ENCODE assay signal across 19 mouse cellular contexts in genomic region chr19:53322438-53323048, GRCm38 (mm10). TPM values are rescaled to one million over a fixed set of nuclear protein-coding genes. Genes with fewer than 3 reads are reported as not detected.
DNase-seq lines count a peak whose midpoint lies in the region; ATAC-seq and TF ChIP-seq lines count a peak whose summit lies in the region.
"Had no signal": no experiment of that assay in that cellular context is flagged by ENCODE, and none has a peak within 500 bp of the region (broad histone marks: within the 10 kb centered on the region; RNA-seq: fewer than 3 reads in every experiment).

No protein-coding gene starts in this region.

- H3K27ac ChIP-seq in layer of hippocampus, adult 2 months = no peak overlapping the region
- no peak overlapping the region for H3K27ac ChIP-seq in bone marrow macrophage, adult 2 months (ENCODE audit: insufficient read depth, low read depth, low read length)
- no peak overlapping the region for H3K27ac ChIP-seq in forebrain, embryonic 15.5 days (replicated peaks)
- H3K27ac ChIP-seq: limb, embryonic 10.5 days; midbrain, embryonic 13.5 days had no signal

- no peak overlapping the region for H3K4me3 ChIP-seq in layer of hippocampus, adult 2 months
- no peak overlapping the region for H3K4me3 ChIP-seq in bone marrow macrophage, adult 2 months (ENCODE audit: insufficient read depth, low read length)
- H3K4me3 ChIP-seq in forebrain, embryonic 15.5 days = no peak overlapping the region
- H3K4me3 ChIP-seq: limb, embryonic 10.5 days; midbrain, embryonic 13.5 days had no signal

- H3K9ac ChIP-seq in forebrain, embryonic 15.5 days (replicated peaks) = no peak overlapping the region
- H3K9ac ChIP-seq: midbrain, embryonic 13.5 days had no signal

- no peaks in the 10 kb centered on the region for H3K9me3 ChIP-seq in forebrain, embryonic 15.5 days
- H3K9me3 ChIP-seq: limb, embryonic 10.5 days; midbrain, embryonic 13.5 days had no signal

- H3K4me2 ChIP-seq in forebrain, embryonic 15.5 days (replicated peaks) = no peak overlapping the region
- H3K4me2 ChIP-seq: midbrain, embryonic 13.5 days had no signal

- 94% methylated on average over 12 of the region's 12 CpGs for WGBS in forebrain, embryonic 15.5 days

- TF ChIP-seq POLR2A in bone marrow macrophage, adult 2 months (IDR thresholded peaks at IDR 0.05; ENCODE audit: borderline replicate concordance, low read depth, low read length) = no peak

- no peaks in the 10 kb centered on the region for H3K27me3 ChIP-seq in forebrain, embryonic 15.5 days
- H3K27me3 ChIP-seq: midbrain, embryonic 13.5 days had no signal

- no peak; the same call in 1 of the 2 replicates for ATAC-seq in forebrain, embryonic 15.5 days (replicated peaks)
- ATAC-seq: midbrain, embryonic 13.5 days had no signal

- peak; percentile 69 for TF ChIP-seq CTCF in layer of hippocampus, adult 2 months (conservative IDR thresholded peaks at IDR 0.05)
- peak; percentile 17; the same call in 1 of the 2 replicates for TF ChIP-seq CTCF in bone marrow macrophage, adult 2 months (IDR thresholded peaks at IDR 0.05; ENCODE audit: low read depth, low read length)

- peak; percentile 49 for DNase-seq in cerebellum, adult 9-10 months
- no peak for DNase-seq in cerebellum, postnatal 25 days
- no peak for DNase-seq in layer of hippocampus, adult 2 months (ENCODE audit: low spot score in 2 of 2)
- no peak for DNase-seq in layer of hippocampus, postnatal 36 days
- DNase-seq in A20 (ENCODE audit: low read depth, low spot score) = peak; percentile 27
- DNase-seq in retina, postnatal 1 day = no peak
- DNase-seq: gastrocnemius, postnatal 25 days; kidney, adult 11 months; right cerebral cortex, postnatal 4 days had no signal

- H3K4me1 ChIP-seq in bone marrow macrophage, adult 2 months (ENCODE audit: control insufficient read depth, insufficient read depth, low read length) = peaks cover 35% of the 10 kb centered on the region
- H3K4me1 ChIP-seq in forebrain, embryonic 15.5 days = peaks cover 21% of the 10 kb centered on the region

- H3K36me3 ChIP-seq in forebrain, embryonic 15.5 days = no peaks in the 10 kb centered on the region
- H3K36me3 ChIP-seq: limb, embryonic 10.5 days; midbrain, embryonic 13.5 days had no signal

RNA-seq across cellular contexts. Expression of gene Mxi1, which starts 12.2 kb away (rescaled TPM):
- 10 to 100 TPM; 62.8 to 68.6 TPM for total RNA-seq in layer of hippocampus, adult 2 months (2021)
- total RNA-seq in layer of hippocampus, postnatal 36 days (2021) = 10 to 100 TPM; 60.8 to 67.3 TPM
- 48.3 and 49.2 TPM in 2 replicates for polyA plus RNA-seq in bone marrow macrophage, adult 2 months (2012; ENCODE audit: insufficient read depth, insufficient read length, missing spikeins)
- 62.0 and 68.4 TPM in 2 replicates for polyA plus RNA-seq in forebrain, embryonic 15.5 days (2015; fragmentation: Nextera tagmentation; extraction: Ambion mirVana)

RNA-seq across cellular contexts. Expression of gene Gm10197, which starts 49.0 kb away (rescaled TPM):
- not detected for total RNA-seq in layer of hippocampus, adult 2 months (2021)
- not detected for total RNA-seq in layer of hippocampus, postnatal 36 days (2021)
- polyA plus RNA-seq in bone marrow macrophage, adult 2 months (2012; ENCODE audit: insufficient read depth, insufficient read length, missing spikeins) = not detected in 2 replicates
- not detected in 2 replicates for polyA plus RNA-seq in forebrain, embryonic 15.5 days (2015; fragmentation: Nextera tagmentation; extraction: Ambion mirVana)
- total RNA-seq: adrenal gland, postnatal 4 days; gastrocnemius, postnatal 25 days; layer of hippocampus, postnatal 25 days had no signal
- polyA plus RNA-seq: embryonic facial prominence, embryonic 11.5 days; heart, embryonic 14.5 days; hindbrain, embryonic 11.5 days; liver, embryonic 16.5 days; midbrain, embryonic 13.5 days had no signal

Comparison
In these comparisons a context has a peak if more than half of its experiments do, and no peak if none do; other contexts are left out.
1. DNase-seq: peak in cerebellum, adult 9-10 months (single experiment) and A20 (single experiment); none in cerebellum, postnatal 25 days (0 of 2), layer of hippocampus, adult 2 months (0 of 2), layer of hippocampus, postnatal 36 days (0 of 2) and retina, postnatal 1 day (single experiment).